Mouse (Mus musculus): ENCODE results near the gene Cpsf4.
"Not testable (repeated sequence)": the region's sequence is repeated elsewhere in the genome, so short reads cannot be mapped to it uniquely, and the experiment has no call there.

Gene Cpsf4

GRCm38 (mm10) chr5:145166536-145167305 lies at the start of gene Cpsf4, which contains the start of gene Ptcd1:
Cpsf4 (plus strand) TSS chr5:145167213.
Ptcd1 (minus strand) TSS chr5:145167108.
- DNase-seq (ENCODE audit: inconsistent ontology term): peak; percentile 98

GRCm38 (mm10) chr5:145118005-145118404 lies 49.0 kb upstream of the Cpsf4 start:
- no peak for DNase-seq (ENCODE audit: inconsistent ontology term)

GRCm38 (mm10) chr5:145118461-145118860 lies 48.6 kb upstream of the Cpsf4 start:
- DNase-seq (ENCODE audit: inconsistent ontology term): no peak

GRCm38 (mm10) chr5:145119385-145119784 lies 47.6 kb upstream of the Cpsf4 start:
- no peak for DNase-seq (ENCODE audit: inconsistent ontology term)

- DNase-seq (ENCODE audit: inconsistent ontology term): no peak
Measured at GRCm38 (mm10) chr5:145120921-145121320, 46.1 kb upstream of the Cpsf4 start.

- DNase-seq (ENCODE audit: inconsistent ontology term): no peak
Measured at GRCm38 (mm10) chr5:145123396-145123795, 43.6 kb upstream of the Cpsf4 start.

- no peak for DNase-seq (ENCODE audit: inconsistent ontology term)
Measured at GRCm38 (mm10) chr5:145126580-145126979, 40.4 kb upstream of the Cpsf4 start.

GRCm38 (mm10) chr5:145129124-145129523 lies 37.9 kb upstream of the Cpsf4 start:
- no peak for DNase-seq (ENCODE audit: inconsistent ontology term)

- DNase-seq (ENCODE audit: inconsistent ontology term): not testable (repeated sequence)
Measured at GRCm38 (mm10) chr5:145129773-145130172, 37.2 kb upstream of the Cpsf4 start.

GRCm38 (mm10) chr5:145130191-145130590 lies 36.8 kb upstream of the Cpsf4 start:
- DNase-seq (ENCODE audit: inconsistent ontology term): no peak

GRCm38 (mm10) chr5:145130995-145131394 lies 36.0 kb upstream of the Cpsf4 start:
- DNase-seq (ENCODE audit: inconsistent ontology term): no peak

GRCm38 (mm10) chr5:145133275-145133674 lies 33.7 kb upstream of the Cpsf4 start:
- not testable (repeated sequence) for DNase-seq (ENCODE audit: inconsistent ontology term)

GRCm38 (mm10) chr5:145138836-145139235 lies 28.2 kb upstream of the Cpsf4 start:
- peak; percentile 34 for DNase-seq (ENCODE audit: inconsistent ontology term)

GRCm38 (mm10) chr5:145139571-145140519 lies 27.2 kb upstream of the Cpsf4 start, which contains the start of the genes Pdap1 and Bud31:
Pdap1 (minus strand) TSS chr5:145140238.
Bud31 (plus strand) TSS chr5:145140362.
- peak; percentile 95 for DNase-seq (ENCODE audit: inconsistent ontology term)

- no peak for DNase-seq (ENCODE audit: inconsistent ontology term)
Measured at GRCm38 (mm10) chr5:145140611-145141010, 26.4 kb upstream of the Cpsf4 start.

GRCm38 (mm10) chr5:145147748-145148147 lies 19.3 kb upstream of the Cpsf4 start:
- no peak for DNase-seq (ENCODE audit: inconsistent ontology term)

GRCm38 (mm10) chr5:145149294-145149693 lies 17.7 kb upstream of the Cpsf4 start:
- DNase-seq (ENCODE audit: inconsistent ontology term): no peak

GRCm38 (mm10) chr5:145152690-145153089 lies 14.3 kb upstream of the Cpsf4 start:
- no peak for DNase-seq (ENCODE audit: inconsistent ontology term)

GRCm38 (mm10) chr5:145161361-145161760 lies 5.7 kb upstream of the Cpsf4 start:
- DNase-seq (ENCODE audit: inconsistent ontology term): no peak

- no peak for DNase-seq (ENCODE audit: inconsistent ontology term)
Measured at GRCm38 (mm10) chr5:145164710-145165109, 2.3 kb upstream of the Cpsf4 start.

- no peak for DNase-seq (ENCODE audit: inconsistent ontology term)
Measured at GRCm38 (mm10) chr5:145165184-145165583, 1.8 kb upstream of the Cpsf4 start.

- no peak for DNase-seq (ENCODE audit: inconsistent ontology term)
Measured at GRCm38 (mm10) chr5:145167306-145167661, 271 bp downstream of the Cpsf4 start.

All from Muller cell, postnatal 12 days (primary cell).